Mouse (Mus musculus) colon, adult 2 months (tissue): ENCODE data around the gene Cyp8b1. TPM values are rescaled to one million over a fixed set of nuclear protein-coding genes. Genes with fewer than 3 reads are reported as not detected.

Experiments
- polyA plus RNA-seq: library from polyadenylated mRNA; depleted of rRNA; stranded (reverse); fragments of >200 nt; gene quantifications from 2 replicates; pipeline ENCODE4 v1.2.3, GENCODE M21; 2012; rRNA removed

Cyp8b1 gene
- polyA plus RNA-seq: 0.07 and 0.08 TPM in 2 replicates

DNA sequence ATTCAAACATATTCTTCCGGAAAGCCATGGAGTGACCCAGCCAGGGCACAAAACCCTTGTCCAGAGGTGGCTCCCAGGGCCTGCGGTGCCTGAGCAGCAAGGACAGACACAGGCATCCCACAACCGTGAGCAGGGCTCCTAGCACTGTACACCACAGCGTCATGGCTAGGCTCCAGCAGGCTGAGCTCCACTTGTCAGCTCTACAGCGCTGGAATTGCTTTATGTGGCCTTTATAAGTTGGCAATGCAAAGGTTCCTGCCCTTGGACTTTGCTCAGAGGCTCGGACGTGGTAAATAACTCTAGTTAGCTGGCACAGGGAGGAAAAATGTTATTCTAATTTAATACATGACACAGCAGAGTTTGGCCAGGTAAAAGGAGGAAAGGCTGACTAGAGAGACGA is at the start of gene Cyp8b1:
Gene Cyp8b1, minus strand, starts transcription at position 204 of the 400 bp plus-strand sequence.

GRCm38 (mm10) chr9:121950418-121951113 is 34.5 kb upstream of the Cyp8b1 start, which contains the start of gene Fam198a:
Gene Fam198a (plus strand): TSS chr9:121950988.

GRCm38 (mm10) chr9:121898245-121898644 is 17.9 kb downstream of the Cyp8b1 start, which contains the start of gene Ackr2:
Gene Ackr2 (plus strand): TSS chr9:121898355.

Other genes with a start within 250 kb of the Cyp8b1 start
- 8.9 and 10.2 TPM in 2 replicates for gene Sec22c, start 210.8 kb downstream of the Cyp8b1 start, polyA plus RNA-seq
- 16.9 and 22.0 TPM in 2 replicates for gene Ss18l2, start 206.0 kb downstream of the Cyp8b1 start, polyA plus RNA-seq
- gene Nktr, start 197.1 kb downstream of the Cyp8b1 start, polyA plus RNA-seq: 37.5 and 41.4 TPM in 2 replicates
- 21.9 and 23.4 TPM in 2 replicates for gene Zfp651, start 157.0 kb downstream of the Cyp8b1 start, polyA plus RNA-seq
- gene Klhl40, start 138.7 kb downstream of the Cyp8b1 start, polyA plus RNA-seq: 0.21 and 0.55 TPM in 2 replicates
- 5.0 and 6.6 TPM in 2 replicates for gene Hhatl, start 123.8 kb downstream of the Cyp8b1 start, polyA plus RNA-seq
- gene Ccdc13, start 76.8 kb downstream of the Cyp8b1 start, polyA plus RNA-seq: 0.25 and 0.30 TPM in 2 replicates
- 29.6 and 33.9 TPM in 2 replicates for gene Higd1a, start 57.9 kb downstream of the Cyp8b1 start, polyA plus RNA-seq
- gene Ackr2, start 17.9 kb downstream of the Cyp8b1 start, polyA plus RNA-seq: 1.8 and 2.2 TPM in 2 replicates
- 1.3 and 1.5 TPM in 2 replicates for gene Fam198a, start 34.7 kb upstream of the Cyp8b1 start, polyA plus RNA-seq
- 28.0 and 33.6 TPM in 2 replicates for gene Pomgnt2, start 80.8 kb upstream of the Cyp8b1 start, polyA plus RNA-seq
- gene Snrk, start 201.0 kb upstream of the Cyp8b1 start, polyA plus RNA-seq: 51.4 and 62.6 TPM in 2 replicates